Mouse (Mus musculus): ENCODE results near the gene Fam210b. TPM values are rescaled to one million over a fixed set of nuclear protein-coding genes. Genes with fewer than 3 reads are reported as not detected.
A peak's percentile ranks its signal among the peaks of the same experiment; 100 is the strongest.

Fam210b gene
- total RNA-seq, 2 experiments from 2014 or later: 5.5 to 5.9 TPM

DNA sequence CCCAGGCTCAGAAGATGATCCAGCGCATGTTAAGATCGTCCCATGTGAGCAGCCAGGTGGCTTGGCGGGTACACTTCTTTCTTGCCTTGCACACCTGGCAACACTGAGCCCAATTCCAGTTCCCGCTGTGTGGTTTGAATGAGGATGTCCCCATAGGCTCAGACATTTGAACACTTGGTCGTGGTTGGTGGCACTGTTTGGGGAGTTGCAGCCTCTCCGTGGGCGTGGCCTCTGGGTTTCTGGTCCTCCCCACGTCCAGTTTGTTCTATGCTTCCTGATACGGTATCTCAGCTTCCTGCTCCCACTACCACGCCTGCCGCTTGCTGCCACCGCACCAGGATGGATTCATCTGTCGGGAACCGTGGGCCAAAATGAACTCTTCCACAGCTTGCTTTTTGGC is 4.4 kb downstream of the Fam210b start:
- DNase-seq: no peak

DNA sequence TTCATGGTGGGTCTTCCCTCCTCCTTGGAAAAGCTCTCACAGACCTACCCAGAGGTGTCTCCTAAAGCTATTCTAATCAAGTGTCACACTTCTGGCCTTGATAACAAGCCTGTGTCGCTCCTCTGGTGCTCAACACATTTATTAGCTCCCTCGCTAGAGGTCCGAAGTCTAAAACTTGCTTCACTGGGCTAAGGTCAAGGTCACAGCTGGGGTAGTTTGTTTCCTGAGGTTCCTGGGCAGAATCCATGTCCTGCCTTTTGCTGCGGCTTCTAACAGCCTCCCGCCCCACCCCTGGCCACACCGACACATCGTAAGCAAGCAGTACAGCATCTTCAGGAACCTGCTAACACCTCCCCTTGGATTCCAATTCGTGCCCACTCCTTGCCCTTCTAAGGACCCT is 5.4 kb downstream of the Fam210b start:
- no peak for DNase-seq

DNA sequence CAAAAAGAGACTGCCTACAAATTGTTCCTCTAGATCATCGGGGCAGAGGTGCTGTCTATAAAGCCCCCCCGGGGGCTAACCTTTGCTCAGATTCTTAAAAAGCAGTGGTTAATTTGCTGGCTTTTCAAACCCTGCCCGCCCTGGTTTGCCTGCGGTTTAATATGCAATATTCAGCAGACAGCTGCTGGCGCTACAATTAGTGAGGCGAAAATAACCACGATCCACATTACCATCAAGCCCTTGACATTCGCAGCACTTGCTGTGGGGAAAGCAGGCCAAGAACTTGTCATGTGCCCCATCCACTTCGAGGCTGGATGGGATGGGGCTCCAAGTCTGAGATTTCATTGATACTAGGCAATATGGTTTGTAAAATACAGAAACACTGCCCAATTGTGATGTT is 7.9 kb downstream of the Fam210b start:
- DNase-seq: peak in 1 of 2 experiments; percentile 12

DNA sequence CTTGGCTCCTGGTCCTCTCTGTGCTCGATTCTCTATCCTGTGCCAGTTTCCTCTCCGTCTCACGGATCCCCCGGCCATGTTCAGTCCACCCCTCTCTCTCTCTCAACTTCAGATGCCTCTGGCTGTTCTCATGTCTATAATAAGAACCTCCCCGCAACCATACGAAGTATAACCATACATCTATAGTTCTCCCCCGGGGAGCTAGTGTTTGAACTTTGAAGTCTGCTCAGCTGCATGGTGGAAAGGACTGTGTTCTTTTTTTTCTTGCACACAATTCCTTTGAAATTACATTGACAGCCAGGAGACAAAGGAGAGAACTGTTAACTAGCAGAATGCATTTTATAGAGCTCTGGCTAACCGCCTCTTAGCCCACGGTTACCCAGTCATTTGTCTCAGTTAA is 9.4 kb downstream of the Fam210b start:
- DNase-seq: no peak

DNA sequence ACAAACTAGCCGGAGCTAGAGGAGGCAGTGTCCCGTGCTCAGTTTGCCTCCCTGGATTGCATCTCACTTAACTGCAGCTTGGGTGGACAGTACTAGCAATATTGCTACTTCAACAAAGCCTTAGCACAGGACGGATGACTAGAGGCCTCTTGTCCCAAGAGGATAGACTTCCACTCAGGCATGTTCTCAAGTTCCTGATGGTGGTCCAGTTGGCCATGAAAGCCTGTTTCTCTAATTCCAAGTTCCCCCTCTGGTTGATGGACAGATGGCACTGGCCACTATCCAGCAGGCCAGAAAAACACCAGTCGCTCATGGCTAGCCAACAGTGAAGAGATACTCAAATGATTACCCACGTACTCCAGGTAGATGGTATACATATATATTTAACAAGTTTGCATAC is 10.5 kb downstream of the Fam210b start:
- DNase-seq: no peak

DNA sequence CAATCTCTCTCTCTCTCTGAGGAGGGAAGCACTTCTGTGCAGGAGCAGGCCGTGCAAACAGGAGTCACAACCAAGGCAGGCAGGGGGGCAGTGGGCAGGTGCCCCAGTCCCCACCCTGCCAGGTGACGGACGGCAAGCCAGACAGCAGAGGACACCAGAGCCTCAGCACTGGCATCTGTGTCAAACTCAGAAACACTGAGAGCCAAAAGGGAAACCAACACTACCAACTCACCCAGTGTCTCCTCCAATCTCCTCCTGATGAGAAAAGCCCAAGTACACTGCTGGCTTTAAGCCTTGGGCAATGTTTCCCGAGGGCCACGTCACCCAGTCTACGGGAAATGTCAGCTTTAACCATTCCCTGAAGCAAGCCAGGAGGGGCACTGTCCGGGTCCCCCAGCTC is 17.8 kb downstream of the Fam210b start:
- no peak for DNase-seq

DNA sequence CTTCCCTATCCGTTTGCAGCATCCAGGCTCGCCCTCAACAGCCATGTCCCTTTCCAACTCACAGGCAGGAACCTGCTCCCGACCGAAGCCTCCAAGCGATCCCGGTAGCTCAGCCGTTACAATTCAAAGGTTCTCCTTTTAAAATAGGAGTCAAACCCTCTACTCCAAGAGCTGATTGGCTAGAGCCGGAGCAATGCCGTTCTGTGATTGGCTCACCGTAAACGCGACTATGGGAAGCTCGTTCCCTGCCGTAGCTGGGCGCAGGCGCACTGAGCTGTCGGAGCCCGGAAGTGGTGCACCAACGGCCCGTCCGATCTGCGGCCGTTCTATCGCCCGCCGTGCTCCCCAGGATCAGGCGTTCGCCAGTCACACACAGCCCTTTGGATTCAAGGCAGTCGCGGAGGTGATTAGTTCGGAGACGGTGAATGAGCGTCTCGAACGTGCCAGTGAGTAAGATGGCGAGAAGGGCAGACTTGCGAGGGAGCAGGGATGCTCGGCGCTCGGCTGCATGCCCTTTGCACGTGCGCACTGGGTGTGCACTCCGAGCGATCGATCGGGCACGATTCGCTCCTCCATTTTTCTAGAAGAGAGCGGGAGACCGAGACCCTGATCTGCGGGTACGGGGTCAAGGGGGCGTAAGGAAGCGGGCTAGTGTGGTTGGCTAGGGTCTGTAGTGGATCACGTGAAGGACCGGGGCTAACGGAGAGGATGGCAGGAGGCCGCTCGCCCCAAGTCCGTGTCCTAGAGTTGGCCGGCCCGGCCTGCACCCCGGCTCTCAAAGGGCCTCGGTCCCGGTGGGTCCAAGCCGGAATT is 25.3 kb downstream of the Fam210b start, which contains the start of the genes Aurka and Cstf1:
Gene Aurka (minus strand): TSS at position 125 of the 813 bp plus-strand sequence.
Gene Cstf1 (plus strand): TSS at position 271 of the 813 bp plus-strand sequence.
- DNase-seq: peak; percentile 97

DNA sequence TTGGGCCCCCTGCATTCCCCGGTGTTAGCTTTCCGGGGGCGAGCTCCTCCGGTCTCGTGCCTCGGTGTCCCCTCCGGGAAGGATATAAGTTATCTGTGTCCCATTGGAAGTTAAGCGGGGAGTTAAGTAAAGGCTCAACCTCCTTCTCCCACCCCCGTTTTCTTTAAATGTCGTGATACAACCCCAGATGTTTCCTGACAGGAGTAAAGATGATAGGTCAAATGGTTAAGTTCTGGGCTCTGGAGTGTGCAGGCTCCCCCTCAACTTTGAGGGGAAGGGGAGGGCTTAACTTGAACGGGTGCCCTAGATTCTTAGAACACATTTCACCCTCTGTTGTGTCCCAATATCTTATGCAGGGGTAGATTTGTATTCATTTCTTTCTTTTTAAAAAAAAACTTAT is 25.9 kb downstream of the Fam210b start:
- no peak for DNase-seq

GRCm38 (mm10) chr2:172376551-172376950 is 31.2 kb downstream of the Fam210b start:
- no peak for DNase-seq

- no peak for DNase-seq
These were observed 31.7 kb downstream of the Fam210b start for GRCm38 (mm10) chr2:172376999-172377515.

DNA sequence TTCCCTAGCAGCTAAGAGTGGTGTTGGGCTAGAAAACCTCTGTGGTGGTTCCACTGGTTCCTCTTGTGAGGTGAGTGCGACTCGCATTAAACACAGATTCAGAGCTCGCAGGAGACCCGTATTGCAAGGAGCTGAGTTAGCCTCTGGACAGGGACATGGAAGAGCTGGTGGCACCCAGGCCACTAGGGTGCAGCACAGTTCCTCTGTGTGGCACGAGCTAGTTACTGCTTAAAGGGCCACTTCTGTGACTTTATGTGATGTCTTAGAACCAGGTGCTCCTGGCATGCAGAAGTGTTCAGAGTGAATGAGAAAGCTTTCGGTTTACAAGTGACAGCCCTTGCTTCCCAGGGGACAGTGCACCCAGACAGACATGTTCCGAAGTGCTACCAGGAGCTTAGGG is 33.0 kb downstream of the Fam210b start:
- peak; percentile 25 to 34 for DNase-seq

- no peak for DNase-seq
These were observed 35.1 kb downstream of the Fam210b start for GRCm38 (mm10) chr2:172380513-172380912.

DNA sequence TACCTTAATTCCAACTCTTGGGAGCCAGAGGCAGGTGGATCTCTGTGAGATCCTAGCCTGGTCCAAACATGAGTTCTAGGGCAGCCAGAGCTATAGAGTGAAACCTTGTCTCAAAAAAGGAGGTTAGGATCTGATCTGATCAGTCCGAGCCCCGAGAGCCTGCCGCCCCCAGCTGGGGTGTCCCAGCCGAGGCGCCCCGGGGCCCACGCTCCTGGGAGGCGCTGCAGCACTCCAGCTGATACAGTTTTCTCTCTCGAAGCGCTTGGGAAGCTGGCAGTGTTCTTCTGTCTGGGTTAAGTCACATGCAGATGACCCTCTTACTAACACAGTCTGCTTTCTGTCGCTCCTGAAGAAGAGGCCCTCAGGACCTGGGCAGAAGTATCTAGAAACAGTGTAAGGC is 36.0 kb downstream of the Fam210b start:
- DNase-seq: no peak

DNA sequence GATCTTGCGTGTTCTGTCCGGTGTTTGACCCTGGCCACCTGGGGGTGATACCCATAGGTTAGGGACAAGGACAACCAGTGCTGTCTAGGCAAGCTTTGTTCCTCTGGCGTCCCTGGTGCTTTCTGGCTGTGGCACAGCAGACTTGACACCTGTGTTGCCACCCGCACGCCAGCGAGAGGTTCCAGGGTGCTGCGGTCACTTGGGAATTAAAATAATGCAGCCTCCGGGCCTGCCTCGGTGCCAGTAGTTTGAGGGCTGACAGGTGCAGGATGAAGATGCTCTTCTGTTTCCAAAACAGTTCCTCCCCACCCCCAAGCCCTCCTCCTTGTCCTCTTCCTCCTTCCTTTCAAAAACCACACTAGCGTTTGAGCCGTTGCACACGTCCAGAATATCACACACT is 36.5 kb downstream of the Fam210b start:
- no peak for DNase-seq

DNA sequence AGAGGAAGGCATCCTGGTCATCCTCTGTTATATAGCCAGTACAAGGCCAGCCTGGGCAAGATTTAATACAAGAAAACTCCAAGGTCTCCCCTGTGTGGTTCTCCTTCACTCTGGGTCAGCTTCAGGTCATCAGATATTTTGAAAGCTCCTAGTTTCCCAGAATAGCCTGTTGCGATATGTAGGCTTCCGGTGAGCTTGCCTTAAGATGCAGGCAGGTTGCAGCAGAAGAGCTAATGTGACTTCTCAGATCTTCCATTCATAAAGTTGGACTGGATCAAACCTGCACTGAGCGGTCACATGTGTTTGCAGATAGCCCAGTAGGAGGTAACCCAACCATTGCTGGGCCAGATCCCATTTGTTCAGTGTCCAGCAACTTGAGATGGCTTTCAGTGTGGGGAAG is 39.4 kb downstream of the Fam210b start:
- no peak for DNase-seq

- DNase-seq: no peak
These were observed 45.0 kb downstream of the Fam210b start for GRCm38 (mm10) chr2:172390341-172390740.

DNA sequence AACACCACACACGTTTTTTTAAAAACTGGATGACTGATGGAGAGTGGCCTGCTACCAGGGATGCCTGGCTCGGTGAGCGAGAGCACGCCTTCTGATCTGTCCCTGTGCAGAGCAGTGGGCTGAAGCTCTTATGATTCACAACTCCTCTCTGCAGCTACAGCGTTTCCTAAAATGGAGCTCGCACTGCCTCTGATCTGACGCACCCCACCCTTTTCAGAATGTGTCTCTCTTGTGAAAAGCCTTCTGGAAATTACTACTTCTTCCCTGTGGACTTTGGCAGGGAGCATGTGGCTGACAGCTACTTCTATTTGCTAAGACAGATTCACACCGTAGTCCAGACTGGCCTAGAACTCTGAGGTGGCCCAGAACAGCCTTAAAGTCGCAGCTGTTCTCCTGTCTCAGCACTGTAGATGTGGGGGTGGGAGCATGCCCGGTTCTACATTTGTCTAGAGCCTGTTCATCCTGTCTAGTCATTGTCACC is 46.7 kb downstream of the Fam210b start:
- no peak for DNase-seq

DNA sequence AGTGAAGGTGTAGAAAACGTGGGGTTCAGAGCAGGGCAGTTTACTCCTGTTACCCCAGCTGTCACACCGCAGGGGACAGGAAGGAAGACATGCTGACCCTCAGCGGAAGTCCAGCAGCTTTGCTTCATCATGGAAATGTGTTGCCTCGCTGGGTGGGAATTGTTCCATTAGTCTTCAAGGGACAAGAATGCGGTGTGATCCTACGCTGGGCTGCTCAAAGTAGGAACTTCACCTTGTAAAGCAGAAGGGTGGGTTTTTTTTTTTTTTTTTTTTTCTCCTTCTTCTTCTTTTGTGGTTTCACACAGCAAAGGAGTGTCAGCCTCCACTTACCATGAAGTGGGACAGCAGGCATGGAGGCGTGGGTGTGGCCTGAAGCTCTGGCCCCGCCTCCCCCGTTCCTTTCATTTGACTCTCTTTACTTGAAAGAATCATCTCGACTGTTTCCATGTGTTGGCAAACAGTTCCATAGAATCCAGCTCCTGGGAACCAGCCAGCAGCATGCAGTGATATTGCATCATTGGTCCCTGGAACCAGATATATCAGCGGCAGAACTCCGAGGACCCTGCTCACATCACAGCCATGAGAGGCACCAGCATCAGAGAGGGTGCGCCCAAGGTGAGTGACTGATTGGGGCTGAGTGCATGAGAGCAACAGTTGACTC is 48.2 kb downstream of the Fam210b start, which contains the start of gene Cass4:
Gene Cass4 (plus strand): TSS at position 404 of the 661 bp plus-strand sequence.
- peak; percentile 25 to 41 for DNase-seq

GRCm38 (mm10) chr2:172394052-172394392 is 48.7 kb downstream of the Fam210b start:
- DNase-seq: no peak

GRCm38 (mm10) chr2:172394671-172395070 is 49.3 kb downstream of the Fam210b start:
- DNase-seq: no peak

- no peak for DNase-seq
These were observed 50.6 kb downstream of the Fam210b start for GRCm38 (mm10) chr2:172395961-172396360.

DNA sequence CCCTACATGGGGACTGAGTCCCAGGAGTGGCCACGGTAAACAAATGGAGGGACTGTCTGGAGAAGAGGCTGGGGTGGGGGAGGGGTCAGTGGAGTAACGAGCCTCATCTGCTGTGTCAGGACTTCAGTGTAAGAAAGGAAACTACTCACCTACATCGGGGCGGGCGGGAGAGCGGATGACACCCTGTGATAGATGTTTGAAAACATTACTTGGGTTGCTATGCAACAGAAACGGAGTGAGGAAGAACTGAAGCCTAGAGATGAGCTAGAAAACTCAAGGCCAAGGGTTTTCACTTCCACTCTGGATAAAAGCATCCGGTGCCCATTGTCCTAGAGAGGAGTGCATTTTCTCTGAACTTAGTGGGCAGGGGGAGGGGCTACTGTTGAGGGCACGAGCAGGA is 54.5 kb downstream of the Fam210b start:
- peak in 1 of 2 experiments; percentile 36 for DNase-seq
